Mouse (Mus musculus): Measurements from ENCODE around the gene Tdrkh.

Tdrkh gene

GRCm38 (mm10) chr3:94413031-94413679 is at the start of gene Tdrkh:
Gene Tdrkh, plus strand, starts transcription at chr3:94413273.
- DNase-seq (ENCODE audit: extremely low read depth, low read depth, low spot score) = peak; percentile 62

GRCm38 (mm10) chr3:94363291-94364153 is 49.6 kb upstream of the Tdrkh start:
- no peak for DNase-seq (ENCODE audit: extremely low read depth, low read depth, low spot score)

DNA sequence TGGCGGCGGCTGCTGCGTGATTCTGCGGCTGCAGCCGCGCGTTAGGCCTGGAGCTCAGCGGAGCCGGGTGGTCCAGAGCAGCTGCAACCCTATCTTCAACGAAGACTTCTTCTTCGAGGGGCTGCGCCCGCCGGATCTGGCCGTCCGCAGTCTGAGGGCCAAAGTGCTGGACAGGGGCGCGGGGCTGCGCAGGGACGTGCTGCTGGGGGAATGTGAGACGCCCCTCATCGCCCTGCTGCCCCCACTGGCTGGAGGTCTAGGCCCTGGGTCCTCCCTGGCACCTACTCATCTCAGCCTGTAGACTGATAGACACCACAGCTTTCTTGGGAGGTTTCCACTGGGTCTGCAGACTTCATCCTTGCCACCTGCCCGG is 48.9 kb upstream of the Tdrkh start:
- DNase-seq (ENCODE audit: extremely low read depth, low read depth, low spot score) = no peak

DNA sequence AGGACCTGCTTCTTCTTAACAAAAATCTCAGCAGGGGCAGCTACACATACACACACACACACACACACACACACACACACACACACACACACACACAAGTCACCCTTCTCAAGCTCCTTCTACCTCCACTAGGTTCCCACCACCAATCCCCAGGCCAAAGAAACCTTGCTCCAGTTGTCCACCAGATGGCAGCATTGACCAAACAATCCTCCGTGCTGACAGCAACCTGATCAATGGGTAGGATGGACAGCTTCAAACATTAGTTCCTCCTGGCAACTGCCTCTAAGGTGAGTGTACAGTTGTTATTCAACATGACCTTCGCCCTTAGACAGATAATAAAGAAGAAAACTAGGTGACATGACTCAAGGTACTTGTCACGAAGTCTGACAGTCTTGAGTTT is 46.3 kb upstream of the Tdrkh start:
- DNase-seq (ENCODE audit: extremely low read depth, low read depth, low spot score) = no peak

DNA sequence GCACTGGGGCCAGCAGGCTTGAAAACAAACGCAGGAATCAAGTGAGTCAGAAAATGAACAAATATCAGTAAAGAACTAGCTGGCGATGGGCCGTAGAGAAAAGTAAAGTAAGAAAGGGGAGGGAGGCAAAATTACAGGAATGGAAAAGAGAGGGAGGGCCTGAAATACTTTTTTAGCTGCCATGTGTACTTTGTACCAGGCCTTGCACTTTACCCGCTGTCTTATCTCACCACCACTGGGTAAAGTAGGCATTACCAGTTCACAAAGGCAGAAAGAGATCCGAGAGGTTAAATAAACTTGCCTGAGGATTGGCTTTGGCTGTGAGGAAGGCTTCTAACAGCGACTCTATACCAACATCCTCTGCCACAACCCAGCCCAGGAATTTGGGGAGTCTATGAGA is 45.6 kb upstream of the Tdrkh start:
- no peak for DNase-seq (ENCODE audit: extremely low read depth, low read depth, low spot score)

DNA sequence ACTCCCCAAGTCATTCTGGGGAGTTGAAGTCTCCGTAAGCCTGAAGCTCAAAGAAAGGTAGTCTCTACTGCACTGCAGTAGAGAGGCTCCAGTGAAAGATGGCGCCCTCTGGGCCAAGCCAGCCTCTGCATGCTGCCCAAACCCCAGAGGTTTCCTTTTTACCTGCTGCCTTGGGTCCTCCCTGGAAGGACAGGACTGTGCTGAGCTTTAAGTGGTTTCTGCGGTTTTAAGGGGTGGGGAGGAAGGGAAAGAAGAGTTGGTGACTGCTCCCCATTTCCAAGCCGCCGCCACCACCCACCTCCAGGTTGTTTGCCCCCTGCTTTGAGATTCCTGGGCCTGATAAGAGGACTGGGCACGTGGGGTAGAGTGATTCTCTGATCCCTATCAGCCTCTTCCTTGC is 44.4 kb upstream of the Tdrkh start:
- DNase-seq (ENCODE audit: extremely low read depth, low read depth, low spot score) = no peak

DNA sequence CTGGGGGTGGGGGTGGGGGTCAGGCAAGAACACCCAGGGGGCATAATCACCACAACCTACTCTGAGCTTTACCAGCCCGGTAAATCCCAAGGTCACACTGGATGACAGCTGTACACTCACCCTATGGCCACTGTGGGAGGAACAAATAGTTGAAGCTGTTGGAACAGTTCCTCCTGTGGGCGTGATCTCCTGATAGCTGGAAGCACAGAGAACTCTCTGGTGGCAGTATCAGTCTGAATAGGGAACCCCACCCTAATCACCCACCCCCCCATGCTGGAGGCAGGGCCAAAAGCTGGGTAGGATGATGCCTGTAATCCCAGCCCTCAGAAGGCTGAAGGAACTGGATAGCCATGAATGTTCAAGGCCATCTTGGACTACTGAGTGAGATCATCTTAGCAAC is 43.4 kb upstream of the Tdrkh start:
- DNase-seq (ENCODE audit: extremely low read depth, low read depth, low spot score) = no peak

GRCm38 (mm10) chr3:94371637-94372036 is 41.4 kb upstream of the Tdrkh start:
- DNase-seq (ENCODE audit: extremely low read depth, low read depth, low spot score) = peak; percentile 39

GRCm38 (mm10) chr3:94372038-94372437 is 41.0 kb upstream of the Tdrkh start:
- no peak for DNase-seq (ENCODE audit: extremely low read depth, low read depth, low spot score)

- DNase-seq (ENCODE audit: extremely low read depth, low read depth, low spot score) = no peak
These were observed 40.4 kb upstream of the Tdrkh start, which contains the start of gene Rorc for GRCm38 (mm10) chr3:94372641-94373040. Gene Rorc, plus strand, starts transcription at chr3:94372794.

DNA sequence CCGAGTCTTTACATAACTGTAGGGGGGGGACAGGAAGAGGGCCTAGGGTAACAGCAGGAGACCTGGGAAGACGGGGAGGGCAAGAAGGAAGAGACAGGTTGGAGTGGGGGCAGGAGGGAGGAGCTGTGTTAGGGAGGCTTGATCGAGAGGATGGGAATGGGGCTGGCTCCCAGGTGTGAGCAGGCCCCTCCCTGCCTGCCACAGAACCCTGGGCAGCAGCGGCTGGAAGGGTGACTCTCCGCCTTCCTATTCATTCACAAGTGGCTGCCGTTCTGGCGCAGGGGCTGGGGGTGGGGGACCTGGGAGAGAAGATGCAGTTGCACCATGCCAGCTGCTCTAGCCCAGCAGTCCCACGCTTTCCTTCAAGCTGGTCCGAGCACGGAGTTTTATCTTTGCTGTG is 40.0 kb upstream of the Tdrkh start:
- DNase-seq (ENCODE audit: extremely low read depth, low read depth, low spot score) = no peak

DNA sequence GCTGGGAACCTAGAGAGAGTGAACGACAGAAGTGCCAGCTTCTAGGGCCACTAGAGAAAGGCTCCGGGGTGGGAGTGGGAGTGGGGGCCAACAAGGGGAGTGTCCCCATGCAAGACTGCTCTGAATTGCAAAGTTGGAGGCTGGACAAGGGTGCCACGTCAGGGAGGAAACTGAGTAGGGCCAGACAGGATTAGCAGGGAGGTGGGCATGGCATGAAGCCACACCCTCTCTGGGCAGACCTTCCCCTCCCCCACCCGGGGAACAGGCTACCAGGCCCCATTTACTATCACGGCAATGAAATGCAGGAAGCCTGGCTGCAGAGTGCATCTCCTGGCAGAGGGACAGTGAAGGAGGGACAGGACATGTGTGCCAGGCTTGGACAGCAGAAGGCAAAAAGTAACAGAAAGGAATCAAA is 39.5 kb upstream of the Tdrkh start:
- no peak for DNase-seq (ENCODE audit: extremely low read depth, low read depth, low spot score)

DNA sequence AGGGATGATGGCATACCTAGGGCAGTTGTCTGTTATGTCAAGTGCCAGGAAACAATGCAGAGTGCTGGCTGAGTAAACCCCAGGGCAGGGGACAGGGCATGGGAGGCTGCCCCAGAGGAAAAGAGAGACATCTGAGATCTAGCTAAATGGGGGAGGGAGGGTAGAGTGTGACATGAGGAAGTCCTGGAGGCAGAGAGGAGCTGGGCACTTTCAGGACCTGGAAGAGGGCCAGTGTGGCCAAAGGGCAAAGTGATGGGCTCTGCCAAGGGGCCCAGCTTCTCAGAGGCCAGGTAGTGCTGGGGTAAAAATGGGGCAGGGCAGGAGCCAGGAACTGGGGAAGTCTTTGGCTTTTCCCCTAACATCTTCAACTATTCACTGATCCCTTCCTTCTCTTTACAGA is 38.4 kb upstream of the Tdrkh start:
- no peak for DNase-seq (ENCODE audit: extremely low read depth, low read depth, low spot score)

GRCm38 (mm10) chr3:94375146-94375545 is 37.9 kb upstream of the Tdrkh start:
- DNase-seq (ENCODE audit: extremely low read depth, low read depth, low spot score) = no peak

- DNase-seq (ENCODE audit: extremely low read depth, low read depth, low spot score) = no peak
These were observed 37.2 kb upstream of the Tdrkh start for GRCm38 (mm10) chr3:94375861-94376260.

- no peak for DNase-seq (ENCODE audit: extremely low read depth, low read depth, low spot score)
These were observed 35.8 kb upstream of the Tdrkh start for GRCm38 (mm10) chr3:94377028-94377923.

DNA sequence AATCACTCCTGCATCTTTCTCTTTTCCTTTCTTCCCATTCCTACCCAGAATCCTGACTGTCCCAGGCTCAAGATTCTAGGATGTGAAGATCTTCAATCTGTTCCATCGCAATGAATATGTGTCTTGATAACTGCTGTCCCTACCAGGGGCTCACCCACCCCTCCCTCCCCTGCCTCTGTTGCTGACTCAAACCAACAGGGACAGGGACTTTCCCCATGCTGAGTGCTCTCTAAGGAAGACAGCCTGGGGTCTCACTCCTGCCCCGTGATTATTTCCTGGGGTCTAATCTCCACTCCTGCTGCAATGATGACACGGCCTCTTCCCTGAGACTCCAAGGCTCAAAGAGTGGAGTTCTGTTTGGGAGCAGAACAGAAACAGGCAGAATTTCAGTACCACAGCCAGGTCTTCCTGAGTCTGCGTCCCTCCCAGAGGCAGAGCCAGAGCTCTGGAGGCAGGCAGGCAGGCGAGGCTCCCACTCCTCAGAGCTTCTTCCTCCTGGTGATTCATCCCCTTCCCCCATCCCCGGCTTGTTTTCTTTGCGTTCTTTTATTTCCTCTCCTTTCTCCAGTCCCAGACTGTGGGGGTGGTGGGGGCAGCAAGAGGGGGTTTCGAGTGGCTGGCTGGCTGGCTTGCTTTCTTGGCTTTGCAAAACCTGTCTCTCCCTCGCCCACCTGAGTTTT is 33.1 kb upstream of the Tdrkh start:
- DNase-seq (ENCODE audit: extremely low read depth, low read depth, low spot score) = no peak

DNA sequence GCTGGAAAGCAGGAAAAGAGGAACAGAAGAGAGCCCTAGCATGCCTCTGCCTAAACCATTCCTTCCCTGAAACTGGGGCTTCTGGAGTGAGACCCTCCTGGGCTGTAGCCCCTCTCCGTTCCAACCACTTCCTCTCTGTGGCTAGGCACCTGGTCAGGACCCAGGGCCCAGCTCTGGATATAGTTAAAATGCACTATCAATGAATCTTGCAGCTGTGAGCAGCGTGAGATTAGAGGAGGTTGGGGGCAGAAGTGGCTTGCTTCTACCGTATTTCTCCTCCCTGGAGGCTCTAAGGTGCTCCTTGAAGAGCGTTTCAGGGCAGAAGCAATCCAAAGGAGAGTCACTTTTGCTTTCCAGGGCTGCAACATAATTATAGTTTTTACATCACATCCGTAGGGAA is 30.8 kb upstream of the Tdrkh start:
- no peak for DNase-seq (ENCODE audit: extremely low read depth, low read depth, low spot score)

- DNase-seq (ENCODE audit: extremely low read depth, low read depth, low spot score) = no peak
These were observed 29.6 kb upstream of the Tdrkh start for GRCm38 (mm10) chr3:94383476-94383875.

- no peak for DNase-seq (ENCODE audit: extremely low read depth, low read depth, low spot score)
These were observed 26.4 kb upstream of the Tdrkh start for GRCm38 (mm10) chr3:94386671-94387070.

DNA sequence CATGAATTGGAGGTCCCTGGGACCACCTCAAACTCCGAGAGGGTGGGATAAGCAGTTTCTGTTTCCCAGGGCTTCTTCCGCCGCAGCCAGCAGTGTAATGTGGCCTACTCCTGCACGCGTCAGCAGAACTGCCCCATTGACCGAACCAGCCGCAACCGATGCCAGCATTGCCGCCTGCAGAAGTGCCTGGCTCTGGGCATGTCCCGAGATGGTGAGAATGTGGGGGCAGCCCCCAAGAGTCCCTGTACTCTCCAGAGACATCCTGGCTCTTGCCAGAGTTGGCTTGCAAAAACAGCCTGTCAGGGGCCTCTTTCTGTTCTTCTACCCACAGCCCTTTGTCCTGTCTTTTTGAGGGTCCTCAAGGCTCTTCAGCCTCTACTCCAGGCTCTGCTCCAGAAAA is 25.7 kb upstream of the Tdrkh start:
- no peak for DNase-seq (ENCODE audit: extremely low read depth, low read depth, low spot score)
